Mouse (Mus musculus) lung, postnatal 0 days (tissue): ENCODE measurements around the gene Podn. TPM values are rescaled to one million over a fixed set of nuclear protein-coding genes. Genes with fewer than 3 reads are reported as not detected.

Experiments used
- ATAC-seq: fragments of 200-750 bp; cut with Nextera tagmentation; 2 replicates; pipeline ENCODE4 v1.8.0; 2017; ENCODE audit warnings: moderate library complexity
- DNase-seq: peaks from one replicate; pipeline ENCODE4 v3.0.0-alpha.2; 2016; ENCODE audit warnings: low spot score
- H3K27ac ChIP-seq: fragments of 300-500 bp; sonication (generic); 2 replicates; pipeline ENCODE4 v1.5.1; 2014; ENCODE audit warnings: antibody characterized with exemption, mild to moderate bottlenecking, low read length, mixed read lengths
- H3K27me3 ChIP-seq: fragments of 300-500 bp; sonication (generic); replicated peaks from 2 replicates; pipeline ENCODE4 v1.6.1; 2014; ENCODE audit warnings: low read length, mixed read lengths; ENCODE audit not compliant: insufficient read depth
- H3K36me3 ChIP-seq: fragments of 300-500 bp; sonication (generic); 2 replicates; pipeline ENCODE4 v1.6.1; 2014; ENCODE audit warnings: low read length, mixed read lengths; ENCODE audit not compliant: insufficient read depth
- H3K4me1 ChIP-seq: fragments of 300-500 bp; sonication (generic); 2 replicates; pipeline ENCODE4 v1.6.1; 2014; ENCODE audit warnings: antibody characterized with exemption, low read depth, low read length, mixed read lengths; ENCODE audit not compliant: insufficient read depth
- H3K4me2 ChIP-seq: fragments of 300-500 bp; sonication (generic); replicated peaks from 2 replicates; pipeline ENCODE4 v1.6.1; 2014; ENCODE audit warnings: low read depth, mild to moderate bottlenecking, low read length, moderate library complexity, mixed read lengths
- H3K4me3 ChIP-seq: fragments of 300-500 bp; sonication (generic); 2 replicates; pipeline ENCODE4 v1.5.1; 2014; ENCODE audit warnings: low read depth, low read length
- H3K9ac ChIP-seq: fragments of 300-500 bp; sonication (generic); replicated peaks from 2 replicates; pipeline ENCODE4 v1.6.1; 2014; ENCODE audit warnings: low read depth, mild to moderate bottlenecking
- H3K9me3 ChIP-seq: fragments of 300-500 bp; sonication (generic); 2 replicates; pipeline ENCODE4 v1.6.1; 2016; ENCODE audit warnings: low read length, mixed read lengths
- CTCF ChIP-seq: IDR thresholded peaks from 2 replicates; pipeline ENCODE4 v1.5.1; 2016; ENCODE audit warnings: antibody characterized with exemption, mild to moderate bottlenecking
- EP300 ChIP-seq: IDR thresholded peaks from 2 replicates; pipeline ENCODE4 v1.6.1; 2016; ENCODE audit warnings: antibody characterized with exemption, mild to moderate bottlenecking, control low read depth
- WGBS: fragments of 180-500 bp; shearing (Covaris S2); extraction: QIAGEN DNeasy Blood & Tissue Kit; methylation state at CpG from one replicate; pipeline ENCODE4 v1.1.7; 2014; 5-methylcytosine and 5-hydroxymethylcytosine counted together
- microRNA-seq: library from miRNA; unstranded; fragments of <30 nt; microRNA quantifications from one replicate; pipeline ENCODE4, GENCODE M21; 2016
- polyA plus RNA-seq: library from polyadenylated mRNA; unstranded; fragments of >200 nt; fragmentation: Nextera tagmentation; extraction: Ambion mirVana; gene quantifications from 2 replicates; pipeline ENCODE4 v1.2.1, GENCODE M21; 2015

The Podn gene
- polyA plus RNA-seq, 1 experiment from 2014 or later = 2.8 TPM

DNA sequence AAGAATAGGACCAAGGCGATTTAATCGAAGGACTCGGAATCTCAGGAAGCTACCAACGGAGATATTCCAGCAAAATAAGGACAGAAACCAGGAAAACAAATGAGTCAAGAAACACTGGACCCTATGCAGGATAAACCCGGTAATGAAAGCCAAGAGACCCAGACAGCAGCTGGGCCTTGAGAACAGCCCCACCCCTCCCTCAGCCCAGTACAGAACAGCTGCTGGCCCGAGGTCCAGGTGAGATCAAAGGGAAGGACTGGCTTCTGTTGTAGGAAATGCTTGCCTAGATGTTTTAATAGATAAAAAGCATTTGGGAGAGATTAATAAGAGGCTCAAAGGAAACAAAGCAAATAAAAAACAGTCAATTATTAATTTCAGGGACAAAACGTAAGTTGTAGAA is 121.2 kb downstream of the Podn start:
- 65% methylated on average over 7 of the region's 7 CpGs for WGBS
- Histone ChIP-seq H3K4me2 (no peak overlapping the region), H3K27ac (no peak overlapping the region), H3K9ac (no peak overlapping the region), H3K4me3 (no peak overlapping the region), H3K4me1 (no peaks in the 10 kb centered on the region), H3K9me3 (no peaks in the 10 kb centered on the region), H3K27me3 (no peaks in the 10 kb centered on the region), H3K36me3 (no peaks in the 10 kb centered on the region)
- ATAC-seq = no peak
- no peak for TF ChIP-seq EP300
- no peak for TF ChIP-seq CTCF
- no peak for DNase-seq

GRCm38 (mm10) chr4:107974527-107974926 is 121.7 kb downstream of the Podn start:
- Histone ChIP-seq H3K36me3 (no peaks in the 10 kb centered on the region), H3K4me1 (no peaks in the 10 kb centered on the region), H3K4me3 (no peak overlapping the region), H3K4me2 (no peak overlapping the region), H3K9me3 (no peaks in the 10 kb centered on the region), H3K9ac (no peak overlapping the region), H3K27me3 (no peaks in the 10 kb centered on the region), H3K27ac (no peak overlapping the region)
- no peak for ATAC-seq
- DNase-seq = no peak
- WGBS = 77% methylated on average over 11 of the region's 11 CpGs
- TF ChIP-seq CTCF = no peak
- no peak for TF ChIP-seq EP300

GRCm38 (mm10) chr4:107971162-107971561 is 125.1 kb downstream of the Podn start:
- no peak for DNase-seq
- Histone ChIP-seq H3K9me3 (no peaks in the 10 kb centered on the region), H3K27ac (no peak overlapping the region), H3K27me3 (no peaks in the 10 kb centered on the region), H3K4me3 (no peak overlapping the region), H3K36me3 (no peaks in the 10 kb centered on the region), H3K4me1 (no peaks in the 10 kb centered on the region), H3K4me2 (no peak overlapping the region), H3K9ac (no peak overlapping the region)
- 100% methylated on average over 1 of the region's 1 CpGs for WGBS
- TF ChIP-seq EP300 = no peak
- no peak for TF ChIP-seq CTCF
- ATAC-seq = no peak

DNA sequence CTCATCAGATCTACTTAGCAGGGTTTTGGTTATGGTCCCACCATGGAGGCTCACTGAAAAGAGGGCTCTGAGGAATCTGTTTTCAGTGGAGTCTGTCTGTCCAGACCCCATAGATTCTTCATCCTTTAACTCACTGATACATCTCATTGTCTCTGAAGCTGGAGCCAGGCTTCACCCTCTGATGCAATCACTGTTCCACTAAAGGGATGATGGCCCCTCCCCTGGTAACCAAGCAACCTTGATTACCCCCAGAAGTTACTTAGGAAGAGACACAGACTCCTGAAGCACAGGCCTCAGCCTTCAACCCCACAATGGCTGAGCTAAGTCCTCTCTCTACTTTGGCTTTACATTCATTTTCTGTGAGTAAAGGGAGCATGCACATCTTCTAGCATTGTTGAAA is 126.5 kb downstream of the Podn start:
- DNase-seq = no peak
- H3K27ac ChIP-seq = no peak overlapping the region
- H3K4me3 ChIP-seq = no peak overlapping the region
- no peaks in the 10 kb centered on the region for H3K9me3 ChIP-seq
- H3K9ac ChIP-seq = no peak overlapping the region
- no peaks in the 10 kb centered on the region for H3K4me1 ChIP-seq
- no peak for ATAC-seq
- no peak for TF ChIP-seq CTCF
- TF ChIP-seq EP300 = no peak
- H3K4me2 ChIP-seq = no peak overlapping the region
- no peaks in the 10 kb centered on the region for H3K36me3 ChIP-seq
- H3K27me3 ChIP-seq = no peaks in the 10 kb centered on the region

DNA sequence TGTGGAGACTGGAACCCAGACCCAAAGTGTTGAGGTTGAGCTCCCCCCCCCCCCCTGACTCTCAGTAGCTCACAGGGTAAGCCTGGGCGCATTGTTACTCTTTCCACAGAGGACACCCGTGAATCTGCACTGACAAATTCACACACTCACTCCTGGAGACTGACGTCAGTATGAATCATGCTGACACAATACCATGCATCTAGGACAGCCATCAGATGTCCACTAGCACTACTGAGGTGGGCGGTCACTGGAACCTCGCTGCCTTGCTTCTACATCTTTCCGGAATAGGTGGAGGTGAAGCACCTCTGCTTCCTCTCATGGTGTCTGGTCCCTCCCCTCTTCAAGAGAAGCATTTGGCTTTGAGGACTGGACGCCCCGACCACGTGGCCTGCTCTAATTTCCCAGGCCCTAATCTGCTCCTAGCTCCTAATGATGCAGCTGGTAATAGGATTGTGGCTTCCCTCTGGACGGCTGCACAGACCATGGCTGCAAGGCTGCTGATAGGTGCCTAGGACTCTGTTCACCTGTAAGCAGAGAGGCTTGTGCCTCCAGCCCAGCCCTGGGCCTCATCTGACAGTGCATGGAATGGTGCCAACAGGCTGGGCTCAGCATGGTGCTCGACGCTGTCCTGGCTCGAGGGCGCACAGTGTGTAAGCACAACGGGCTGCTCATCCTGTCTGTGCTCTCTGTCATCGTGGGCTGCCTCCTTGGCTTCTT is 128.1 kb downstream of the Podn start, which contains the start of gene Slc1a7:
Gene Slc1a7 (plus strand): TSS at position 367 of the 717 bp plus-strand sequence.
- TF ChIP-seq EP300 (no peak), CTCF (no peak)
- no peaks in the 10 kb centered on the region for H3K9me3 ChIP-seq
- WGBS = 76% methylated on average over 16 of the region's 16 CpGs
- H3K4me3 ChIP-seq = no peak within 1 kb of the TSS
- H3K4me1 ChIP-seq = no peaks in the 10 kb centered on the region
- no peak within 1 kb of the TSS for H3K9ac ChIP-seq
- no peak for DNase-seq
- ATAC-seq = no peak
- H3K27ac ChIP-seq = no peak within 1 kb of the TSS
- no peak within 1 kb of the TSS for H3K4me2 ChIP-seq
- no peaks in the 10 kb centered on the region for H3K27me3 ChIP-seq
- no peaks in the 10 kb centered on the region for H3K36me3 ChIP-seq

DNA sequence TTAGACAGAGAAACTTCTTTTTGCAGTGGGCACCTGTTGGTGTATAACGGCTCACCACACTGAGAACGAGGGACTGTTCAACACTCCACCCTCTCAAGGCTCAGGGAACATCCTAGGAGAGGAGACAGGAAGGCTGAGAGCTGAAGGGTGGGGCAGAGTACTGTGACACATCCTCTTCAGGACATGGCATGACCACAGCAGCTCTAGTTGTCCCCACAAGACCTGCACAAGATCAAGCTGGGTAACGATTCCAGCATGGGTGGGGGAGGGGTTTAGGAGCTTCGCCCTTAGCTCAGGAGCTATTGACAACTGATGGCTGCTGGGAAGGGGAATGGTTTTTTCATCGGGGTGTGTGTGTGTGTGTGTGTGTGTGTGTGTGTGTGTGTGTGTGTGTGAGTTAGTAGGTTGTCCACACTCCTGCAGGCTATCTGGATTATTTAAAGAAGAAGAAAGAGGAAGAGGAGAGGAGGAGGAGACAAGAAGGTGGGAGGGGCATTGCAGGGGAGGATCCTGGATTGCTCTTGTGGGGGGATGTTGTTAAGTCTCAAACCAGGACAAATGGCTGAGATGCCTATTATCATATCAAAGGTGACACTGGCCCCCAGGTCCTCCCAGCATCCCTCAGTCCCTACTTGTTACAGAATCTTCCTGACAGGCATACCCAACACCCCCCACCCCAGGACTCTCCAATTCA is 129.7 kb downstream of the Podn start:
- Histone ChIP-seq H3K27me3 (no peaks in the 10 kb centered on the region), H3K4me3 (no peak overlapping the region), H3K9me3 (no peaks in the 10 kb centered on the region), H3K36me3 (no peaks in the 10 kb centered on the region), H3K9ac (no peak overlapping the region), H3K27ac (no peak overlapping the region), H3K4me2 (no peak overlapping the region), H3K4me1 (0 out of 2 replicates have a peak, but pooled peaks cover 6% of the 10 kb centered on the region)
- WGBS = 40% methylated on average over 5 of the region's 5 CpGs
- DNase-seq (no peak), ATAC-seq (0 out of 2 replicates have a peak, but pooled peaks have one; percentile 11)
- TF ChIP-seq CTCF (no peak), EP300 (no peak)

Small RNA genes within 50 kb of the gene (microRNA-seq; reads per million reads assigned to microRNA genes)
- not detected for gene Mir6397

Other genes with a start within 250 kb of the Podn start
- gene Magoh, start 216.7 kb downstream of the Podn start, polyA plus RNA-seq = 111 TPM in 2 replicates
- gene 0610037L13Rik, start 206.6 kb downstream of the Podn start, polyA plus RNA-seq = 92.4 and 92.7 TPM in 2 replicates
- gene Cpt2, start 172.8 kb downstream of the Podn start, polyA plus RNA-seq = 32.2 and 33.9 TPM in 2 replicates
- gene Slc1a7, start 128.1 kb downstream of the Podn start, polyA plus RNA-seq = 0.17 and 0.48 TPM in 2 replicates
- gene Scp2, start 48.6 kb upstream of the Podn start, polyA plus RNA-seq = 495 and 532 TPM in 2 replicates
- 43.4 and 52.8 TPM in 2 replicates for gene Echdc2, start 69.0 kb upstream of the Podn start, polyA plus RNA-seq
- not detected in 2 replicates for gene Zyg11a, start 121.6 kb upstream of the Podn start, polyA plus RNA-seq
- 4.7 and 5.2 TPM in 2 replicates for gene Zyg11b, start 204.7 kb upstream of the Podn start, polyA plus RNA-seq
- 25.3 and 31.9 TPM in 2 replicates for gene Coa7, start 231.7 kb upstream of the Podn start, polyA plus RNA-seq